Mouse (Mus musculus): Measurements from ENCODE around the gene Lrrc72.

GRCm38 (mm10) chr12:36224392-36224791 lies 28.8 kb downstream of the Lrrc72 start:
- TF ChIP-seq EP300 (optimal IDR thresholded peaks at IDR 0.05) (no peak), CTCF (IDR thresholded peaks at IDR 0.05; ENCODE audit: low read depth) (no peak)

All from stomach, postnatal 0 days (tissue).